Comparison of ENCODE assay signal across 17 mouse cellular contexts in genomic region chr11:62511444-62512202, GRCm38 (mm10). TPM values are rescaled to one million over a fixed set of nuclear protein-coding genes. Genes with fewer than 3 reads are reported as not detected.
DNase-seq lines count a peak whose midpoint lies in the region; ATAC-seq and TF ChIP-seq lines count a peak whose summit lies in the region.
"Had no signal": no experiment of that assay in that cellular context is flagged by ENCODE, and none has a peak within 500 bp of the region (broad histone marks: within the 10 kb centered on the region; RNA-seq: fewer than 3 reads in every experiment).

No protein-coding gene starts in this region.

- H3K27me3 ChIP-seq in embryonic facial prominence, embryonic 14.5 days (replicated peaks; ENCODE audit: control insufficient read depth, insufficient read depth, low read length), result no peaks in the 10 kb centered on the region
- no peaks in the 10 kb centered on the region for H3K27me3 ChIP-seq in embryonic facial prominence, embryonic 10.5 days (replicated peaks; ENCODE audit: low read depth, poor library complexity, severe bottlenecking)
- H3K27me3 ChIP-seq in lung, postnatal 0 days (replicated peaks; ENCODE audit: insufficient read depth, low read length), result no peaks in the 10 kb centered on the region
- H3K27me3 ChIP-seq in neural tube, embryonic 15.5 days (replicated peaks), result no peaks in the 10 kb centered on the region
- H3K27me3 ChIP-seq: liver, embryonic 13.5 days; megakaryocyte, embryonic 14.5 days had no signal

- TF ChIP-seq EP300 in lung, postnatal 0 days (IDR thresholded peaks at IDR 0.05), result no peak

- no peak overlapping the region for H3K9ac ChIP-seq in embryonic facial prominence, embryonic 14.5 days (ENCODE audit: low read depth, low read length)
- no peak overlapping the region for H3K9ac ChIP-seq in lung, postnatal 0 days (replicated peaks; ENCODE audit: low read depth)
- H3K9ac ChIP-seq in neural tube, embryonic 15.5 days (replicated peaks), result no peak overlapping the region
- H3K9ac ChIP-seq: liver, embryonic 13.5 days had no signal

- TF ChIP-seq CTCF in lung, postnatal 0 days (IDR thresholded peaks at IDR 0.05), result peak; percentile 24; the same call in 1 of the 2 replicates

- H3K36me3 ChIP-seq in embryonic facial prominence, embryonic 14.5 days (ENCODE audit: control insufficient read depth, insufficient read depth, low read length), result no peaks in the 10 kb centered on the region
- peaks cover 9% of the 10 kb centered on the region for H3K36me3 ChIP-seq in embryonic facial prominence, embryonic 10.5 days (replicated peaks)
- no peaks in the 10 kb centered on the region for H3K36me3 ChIP-seq in lung, postnatal 0 days (ENCODE audit: insufficient read depth, low read length)
- no peaks in the 10 kb centered on the region; the same call in 1 of the 2 replicates for H3K36me3 ChIP-seq in neural tube, embryonic 15.5 days

- no peak overlapping the region for H3K4me2 ChIP-seq in embryonic facial prominence, embryonic 14.5 days (ENCODE audit: low read depth, low read length)
- H3K4me2 ChIP-seq in lung, postnatal 0 days (replicated peaks; ENCODE audit: low read depth, low read length), result no peak overlapping the region
- H3K4me2 ChIP-seq in neural tube, embryonic 15.5 days, result no peak overlapping the region
- H3K4me2 ChIP-seq: liver, embryonic 13.5 days had no signal

- ATAC-seq in embryonic facial prominence, embryonic 14.5 days (ENCODE audit: low read depth), result no peak
- ATAC-seq in lung, postnatal 0 days, result no peak
- peak; percentile 49; the same call in 1 of the 2 replicates for ATAC-seq in megakaryocyte, adult 5-6 weeks (ENCODE audit: poor library complexity, severe bottlenecking)
- ATAC-seq in neural tube, embryonic 15.5 days (ENCODE audit: low FRiP score), result no peak
- ATAC-seq: activated CD4-positive, CD25-positive, alpha-beta regulatory T cell, adult 4 months; forebrain, embryonic 16.5 days had no signal

- H3K4me3 ChIP-seq in embryonic facial prominence, embryonic 14.5 days (ENCODE audit: low read depth, low read length), result no peak overlapping the region
- H3K4me3 ChIP-seq in embryonic facial prominence, embryonic 10.5 days, result no peak overlapping the region
- H3K4me3 ChIP-seq in lung, postnatal 0 days (ENCODE audit: low read depth, low read length), result no peak overlapping the region
- no peak overlapping the region for H3K4me3 ChIP-seq in neural tube, embryonic 15.5 days (replicated peaks)
- H3K4me3 ChIP-seq: limb, embryonic 10.5 days; liver, embryonic 13.5 days; megakaryocyte, embryonic 14.5 days; myocyte had no signal

- no peak overlapping the region for H3K27ac ChIP-seq in embryonic facial prominence, embryonic 14.5 days (replicated peaks; ENCODE audit: low read depth, low read length)
- no peak overlapping the region for H3K27ac ChIP-seq in embryonic facial prominence, embryonic 10.5 days (replicated peaks)
- no peak overlapping the region for H3K27ac ChIP-seq in lung, postnatal 0 days (ENCODE audit: low read length)
- no peak overlapping the region for H3K27ac ChIP-seq in neural tube, embryonic 15.5 days (replicated peaks)
- H3K27ac ChIP-seq: limb, embryonic 10.5 days; liver, embryonic 13.5 days had no signal

- H3K9me3 ChIP-seq in embryonic facial prominence, embryonic 14.5 days (ENCODE audit: control insufficient read depth, low read length), result no peaks in the 10 kb centered on the region
- H3K9me3 ChIP-seq in embryonic facial prominence, embryonic 10.5 days, result no peaks in the 10 kb centered on the region
- H3K9me3 ChIP-seq in lung, postnatal 0 days (ENCODE audit: low read length), result no peaks in the 10 kb centered on the region
- H3K9me3 ChIP-seq in neural tube, embryonic 15.5 days (replicated peaks), result no peaks in the 10 kb centered on the region
- H3K9me3 ChIP-seq: limb, embryonic 10.5 days; liver, embryonic 13.5 days; megakaryocyte, embryonic 14.5 days had no signal

- WGBS in embryonic facial prominence, embryonic 14.5 days, result 70% methylated on average over 13 of the region's 13 CpGs
- 83% methylated on average over 13 of the region's 13 CpGs for WGBS in embryonic facial prominence, embryonic 10.5 days
- 76% methylated on average over 13 of the region's 13 CpGs for WGBS in lung, postnatal 0 days
- 72% methylated on average over 13 of the region's 13 CpGs for WGBS in neural tube, embryonic 15.5 days

- peak; percentile 4 for DNase-seq in embryonic facial prominence, embryonic 14.5 days (ENCODE audit: low spot score)
- no peak for DNase-seq in embryonic facial prominence, embryonic 10.5 days (ENCODE audit: low spot score)
- no peak for DNase-seq in lung, postnatal 0 days (ENCODE audit: low spot score)
- DNase-seq in lung, postnatal 14 days, result no peak
- peak; percentile 90 for DNase-seq in WW6 (ENCODE audit: low read depth, low spot score)
- no peak for DNase-seq in right cerebral cortex, postnatal 10 days (ENCODE audit: low spot score in 2 of 2)
- DNase-seq: adrenal gland, postnatal 25 days; cerebellum, postnatal 14 days; liver, embryonic 13.5 days; right cerebral cortex, postnatal 25 days had no signal

- H3K4me1 ChIP-seq in embryonic facial prominence, embryonic 14.5 days (ENCODE audit: control insufficient read depth, insufficient read depth, low read length), result no peaks in the 10 kb centered on the region
- H3K4me1 ChIP-seq in embryonic facial prominence, embryonic 10.5 days, result no peaks in the 10 kb centered on the region
- H3K4me1 ChIP-seq in lung, postnatal 0 days (ENCODE audit: insufficient read depth, low read depth, low read length), result no peaks in the 10 kb centered on the region
- H3K4me1 ChIP-seq in neural tube, embryonic 15.5 days, result no peaks in the 10 kb centered on the region
- H3K4me1 ChIP-seq: liver, embryonic 13.5 days had no signal

RNA-seq across cellular contexts. Expression of gene Cenpv, which starts 27.4 kb away (rescaled TPM):
- 26.0 and 27.5 TPM in 2 replicates for polyA plus RNA-seq in embryonic facial prominence, embryonic 14.5 days (2014; fragmentation: Nextera tagmentation; extraction: Ambion mirVana)
- polyA plus RNA-seq in embryonic facial prominence, embryonic 10.5 days (2016; fragmentation: Nextera tagmentation; extraction: Ambion mirVana), result 23.0 and 25.4 TPM in 2 replicates
- 5.4 and 6.4 TPM in 2 replicates for polyA plus RNA-seq in lung, postnatal 0 days (2015; fragmentation: Nextera tagmentation; extraction: Ambion mirVana)
- total RNA-seq in megakaryocyte, adult 5-6 weeks (2015), result 5.2 and 8.7 TPM in 2 replicates
- total RNA-seq in megakaryocyte, adult 5-6 weeks (2017), result 3.1 and 3.9 TPM in 2 replicates
- 40.1 and 51.3 TPM in 2 replicates for polyA plus RNA-seq in neural tube, embryonic 15.5 days (2015; fragmentation: Nextera tagmentation; extraction: Ambion mirVana)

RNA-seq across cellular contexts. Expression of gene Ubb, which starts 39.3 kb away (rescaled TPM):
- polyA plus RNA-seq in embryonic facial prominence, embryonic 14.5 days (2014; fragmentation: Nextera tagmentation; extraction: Ambion mirVana), result 3,072 and 3,339 TPM in 2 replicates
- polyA plus RNA-seq in embryonic facial prominence, embryonic 10.5 days (2016; fragmentation: Nextera tagmentation; extraction: Ambion mirVana), result 3,487 and 3,558 TPM in 2 replicates
- 2,346 and 2,640 TPM in 2 replicates for polyA plus RNA-seq in lung, postnatal 0 days (2015; fragmentation: Nextera tagmentation; extraction: Ambion mirVana)
- total RNA-seq in megakaryocyte, adult 5-6 weeks (2015), result 1,447 and 1,627 TPM in 2 replicates
- total RNA-seq in megakaryocyte, adult 5-6 weeks (2017), result 835 and 1,053 TPM in 2 replicates
- polyA plus RNA-seq in neural tube, embryonic 15.5 days (2015; fragmentation: Nextera tagmentation; extraction: Ambion mirVana), result 4,120 and 4,434 TPM in 2 replicates

RNA-seq across cellular contexts. Expression of gene Ncor1, which starts 53.3 kb away (rescaled TPM):
- 144 and 154 TPM in 2 replicates for polyA plus RNA-seq in embryonic facial prominence, embryonic 14.5 days (2014; fragmentation: Nextera tagmentation; extraction: Ambion mirVana)
- polyA plus RNA-seq in embryonic facial prominence, embryonic 10.5 days (2016; fragmentation: Nextera tagmentation; extraction: Ambion mirVana), result 137 and 144 TPM in 2 replicates
- 103 and 128 TPM in 2 replicates for polyA plus RNA-seq in lung, postnatal 0 days (2015; fragmentation: Nextera tagmentation; extraction: Ambion mirVana)
- 275 and 280 TPM in 2 replicates for total RNA-seq in megakaryocyte, adult 5-6 weeks (2015)
- total RNA-seq in megakaryocyte, adult 5-6 weeks (2017), result 213 and 290 TPM in 2 replicates
- 170 and 174 TPM in 2 replicates for polyA plus RNA-seq in neural tube, embryonic 15.5 days (2015; fragmentation: Nextera tagmentation; extraction: Ambion mirVana)

RNA-seq across cellular contexts. Expression of gene Pigl, which starts 53.4 kb away (rescaled TPM):
- polyA plus RNA-seq in embryonic facial prominence, embryonic 14.5 days (2014; fragmentation: Nextera tagmentation; extraction: Ambion mirVana), result 6.6 and 8.5 TPM in 2 replicates
- polyA plus RNA-seq in embryonic facial prominence, embryonic 10.5 days (2016; fragmentation: Nextera tagmentation; extraction: Ambion mirVana), result 14.7 and 15.9 TPM in 2 replicates
- 4.8 and 5.0 TPM in 2 replicates for polyA plus RNA-seq in lung, postnatal 0 days (2015; fragmentation: Nextera tagmentation; extraction: Ambion mirVana)
- total RNA-seq in megakaryocyte, adult 5-6 weeks (2015), result 5.7 and 9.2 TPM in 2 replicates
- 1.7 and 2.5 TPM in 2 replicates for total RNA-seq in megakaryocyte, adult 5-6 weeks (2017)
- polyA plus RNA-seq in neural tube, embryonic 15.5 days (2015; fragmentation: Nextera tagmentation; extraction: Ambion mirVana), result 9.8 and 11.4 TPM in 2 replicates

Comparison
In these comparisons a context has a peak if more than half of its experiments do, and no peak if none do; other contexts are left out.
1. DNase-seq: peak in embryonic facial prominence, embryonic 14.5 days (single experiment) and WW6 (single experiment); none in embryonic facial prominence, embryonic 10.5 days (single experiment), lung, postnatal 0 days (single experiment), lung, postnatal 14 days (single experiment) and right cerebral cortex, postnatal 10 days (0 of 2).